In the genomic region with DNA sequence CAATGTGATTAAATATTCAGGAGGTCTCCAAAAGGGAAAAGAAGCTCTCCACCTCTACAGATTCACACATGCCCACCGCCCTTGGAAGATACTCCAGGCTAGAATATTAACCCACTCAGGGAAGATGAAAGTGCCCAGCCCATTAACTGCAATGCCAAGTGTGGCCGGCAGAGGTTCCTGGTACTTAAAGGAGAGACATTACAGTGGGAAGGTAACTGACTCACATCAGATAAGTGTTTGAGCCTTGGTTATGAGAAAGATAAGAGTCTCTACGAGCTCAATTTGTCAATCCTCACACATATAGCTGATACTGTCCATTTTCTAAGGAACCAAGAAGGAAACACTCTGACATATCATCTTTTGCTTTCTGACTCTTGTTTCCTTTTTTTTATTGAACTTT, we compare ENCODE assay signal across 18 mouse cellular contexts. TPM values are rescaled to one million over a fixed set of nuclear protein-coding genes. Genes with fewer than 3 reads are reported as not detected.
A peak's percentile ranks its signal among the peaks of the same experiment; 100 is the strongest.
DNase-seq lines count a peak whose midpoint lies in the region; ATAC-seq and TF ChIP-seq lines count a peak whose summit lies in the region.
"Had no signal": no experiment of that assay in that cellular context is flagged by ENCODE, and none has a peak within 500 bp of the region (broad histone marks: within the 10 kb centered on the region; RNA-seq: fewer than 3 reads in every experiment).

No protein-coding gene starts in this region.

- H3K4me2 ChIP-seq in kidney, postnatal 0 days (ENCODE audit: low read length) = no peak overlapping the region
- H3K4me2 ChIP-seq in kidney, embryonic 16.5 days (replicated peaks; ENCODE audit: low read depth, low read length) = no peak overlapping the region
- H3K4me2 ChIP-seq: heart, embryonic 15.5 days; intestine, embryonic 15.5 days; lung, embryonic 15.5 days; midbrain, embryonic 13.5 days had no signal

- DNase-seq in kidney, postnatal 0 days (ENCODE audit: low spot score) = no peak
- DNase-seq in CD4-positive helper T cell, adult 2 months (ENCODE audit: low read depth, low spot score) = peak; percentile 10
- peak; percentile 24 for DNase-seq in NIH3T3 (ENCODE audit: low read depth)
- DNase-seq in mesoderm, embryonic 11.5 days (ENCODE audit: low read depth, low spot score) = peak; percentile 1
- no peak for DNase-seq in adrenal gland, postnatal 25 days
- no peak for DNase-seq in embryonic facial prominence, embryonic 10.5 days (ENCODE audit: low spot score)
- DNase-seq in ovary, adult 18-20 months (ENCODE audit: low spot score) = no peak
- DNase-seq: cerebellum, adult 8-10 months had no signal

- no peaks in the 10 kb centered on the region for H3K9me3 ChIP-seq in kidney, postnatal 0 days (replicated peaks; ENCODE audit: low read length)
- no peaks in the 10 kb centered on the region for H3K9me3 ChIP-seq in kidney, embryonic 16.5 days (ENCODE audit: low read length)
- H3K9me3 ChIP-seq in embryonic facial prominence, embryonic 10.5 days = no peaks in the 10 kb centered on the region
- H3K9me3 ChIP-seq: forebrain, embryonic 10.5 days; heart, embryonic 15.5 days; intestine, embryonic 15.5 days; lung, embryonic 15.5 days; midbrain, embryonic 13.5 days had no signal

- no peaks in the 10 kb centered on the region for H3K4me1 ChIP-seq in kidney, postnatal 0 days (replicated peaks; ENCODE audit: insufficient read depth, low read length)
- no peaks in the 10 kb centered on the region for H3K4me1 ChIP-seq in kidney, embryonic 16.5 days (ENCODE audit: insufficient read depth, low read length)
- H3K4me1 ChIP-seq in embryonic facial prominence, embryonic 10.5 days = no peaks in the 10 kb centered on the region
- H3K4me1 ChIP-seq: forebrain, embryonic 10.5 days; heart, embryonic 15.5 days; intestine, embryonic 15.5 days; lung, embryonic 15.5 days; midbrain, embryonic 13.5 days had no signal

- no peaks in the 10 kb centered on the region for H3K27me3 ChIP-seq in kidney, postnatal 0 days (ENCODE audit: insufficient read depth, low read length)
- H3K27me3 ChIP-seq in kidney, embryonic 16.5 days (ENCODE audit: insufficient read depth, low read length) = no peaks in the 10 kb centered on the region
- no peaks in the 10 kb centered on the region for H3K27me3 ChIP-seq in embryonic facial prominence, embryonic 10.5 days (replicated peaks; ENCODE audit: low read depth, poor library complexity, severe bottlenecking)
- H3K27me3 ChIP-seq: heart, embryonic 15.5 days; intestine, embryonic 15.5 days; lung, embryonic 15.5 days; midbrain, embryonic 13.5 days had no signal

- no peaks in the 10 kb centered on the region for H3K36me3 ChIP-seq in kidney, postnatal 0 days (ENCODE audit: insufficient read depth, low read length)
- H3K36me3 ChIP-seq in kidney, embryonic 16.5 days (ENCODE audit: insufficient read depth, low read length) = no peaks in the 10 kb centered on the region
- no peaks in the 10 kb centered on the region for H3K36me3 ChIP-seq in embryonic facial prominence, embryonic 10.5 days (replicated peaks)
- H3K36me3 ChIP-seq: forebrain, embryonic 10.5 days; heart, embryonic 15.5 days; intestine, embryonic 15.5 days; lung, embryonic 15.5 days; midbrain, embryonic 13.5 days had no signal

- H3K9ac ChIP-seq in kidney, postnatal 0 days (ENCODE audit: low read depth, low read length) = no peak overlapping the region
- no peak overlapping the region for H3K9ac ChIP-seq in kidney, embryonic 16.5 days (replicated peaks; ENCODE audit: low read length)
- H3K9ac ChIP-seq: heart, embryonic 15.5 days; intestine, embryonic 15.5 days; lung, embryonic 15.5 days; midbrain, embryonic 13.5 days had no signal

- H3K4me3 ChIP-seq in kidney, postnatal 0 days (replicated peaks; ENCODE audit: low read depth, low read length) = no peak overlapping the region
- H3K4me3 ChIP-seq in kidney, embryonic 16.5 days (ENCODE audit: low read length) = no peak overlapping the region
- no peak overlapping the region for H3K4me3 ChIP-seq in embryonic facial prominence, embryonic 10.5 days
- H3K4me3 ChIP-seq: forebrain, embryonic 10.5 days; heart, embryonic 15.5 days; intestine, embryonic 15.5 days; lung, embryonic 15.5 days; midbrain, embryonic 13.5 days had no signal

- no peak overlapping the region for H3K27ac ChIP-seq in kidney, postnatal 0 days
- no peak overlapping the region for H3K27ac ChIP-seq in kidney, embryonic 16.5 days (ENCODE audit: low read length)
- H3K27ac ChIP-seq in embryonic facial prominence, embryonic 10.5 days (replicated peaks) = no peak overlapping the region
- H3K27ac ChIP-seq: forebrain, embryonic 10.5 days; heart, embryonic 15.5 days; intestine, embryonic 15.5 days; lung, embryonic 15.5 days; midbrain, embryonic 13.5 days had no signal

- peak; percentile 36 for TF ChIP-seq CTCF in kidney, postnatal 0 days (IDR thresholded peaks at IDR 0.05; ENCODE audit: low read depth)

- ATAC-seq in kidney, postnatal 0 days (replicated peaks; ENCODE audit: low FRiP score, low read depth) = no peak
- no peak for ATAC-seq in kidney, embryonic 16.5 days (ENCODE audit: low FRiP score, low TSS enrichment)
- ATAC-seq: intestine, embryonic 15.5 days; midbrain, embryonic 13.5 days had no signal

- WGBS in kidney, postnatal 0 days = 54% methylated on average over 3 of the region's 3 CpGs
- WGBS in kidney, embryonic 16.5 days = 50% methylated on average over 3 of the region's 3 CpGs
- WGBS in embryonic facial prominence, embryonic 10.5 days = 55% methylated on average over 3 of the region's 3 CpGs

RNA-seq across cellular contexts. Expression of a gene that starts 28.9 kb away (rescaled TPM):
- not detected in 2 replicates for polyA plus RNA-seq in kidney, postnatal 0 days (2015; fragmentation: Nextera tagmentation; extraction: Ambion mirVana)
- polyA plus RNA-seq in kidney, embryonic 16.5 days (2015; fragmentation: Nextera tagmentation; extraction: Ambion mirVana) = not detected in 2 replicates
- not detected in 2 replicates for total RNA-seq in adrenal gland, postnatal 25 days (2021)
- not detected in 2 replicates for polyA plus RNA-seq in embryonic facial prominence, embryonic 10.5 days (2016; fragmentation: Nextera tagmentation; extraction: Ambion mirVana)
- total RNA-seq: gastrocnemius, adult 8-10 months had no signal
- polyA plus RNA-seq: embryonic facial prominence, embryonic 11.5 days; forebrain, embryonic 10.5 days; heart, embryonic 15.5 days; intestine, embryonic 15.5 days; limb, embryonic 11.5 days; lung, embryonic 15.5 days; midbrain, embryonic 13.5 days; neural tube, embryonic 11.5 days had no signal

RNA-seq across cellular contexts. Expression of a gene that starts 45.5 kb away (rescaled TPM):
- polyA plus RNA-seq in kidney, postnatal 0 days (2015; fragmentation: Nextera tagmentation; extraction: Ambion mirVana) = not detected in 2 replicates
- not detected in 2 replicates for polyA plus RNA-seq in kidney, embryonic 16.5 days (2015; fragmentation: Nextera tagmentation; extraction: Ambion mirVana)
- not detected in 2 replicates for total RNA-seq in adrenal gland, postnatal 25 days (2021)
- polyA plus RNA-seq in embryonic facial prominence, embryonic 10.5 days (2016; fragmentation: Nextera tagmentation; extraction: Ambion mirVana) = not detected in 2 replicates
- total RNA-seq: gastrocnemius, adult 8-10 months had no signal
- polyA plus RNA-seq: embryonic facial prominence, embryonic 11.5 days; forebrain, embryonic 10.5 days; heart, embryonic 15.5 days; intestine, embryonic 15.5 days; limb, embryonic 11.5 days; lung, embryonic 15.5 days; midbrain, embryonic 13.5 days; neural tube, embryonic 11.5 days had no signal

RNA-seq across cellular contexts. Expression of a gene that starts 59.5 kb away (rescaled TPM):
- polyA plus RNA-seq in kidney, postnatal 0 days (2015; fragmentation: Nextera tagmentation; extraction: Ambion mirVana) = 37.8 and 39.3 TPM in 2 replicates
- 36.7 and 37.8 TPM in 2 replicates for polyA plus RNA-seq in kidney, embryonic 16.5 days (2015; fragmentation: Nextera tagmentation; extraction: Ambion mirVana)
- 263 and 300 TPM in 2 replicates for total RNA-seq in adrenal gland, postnatal 25 days (2021)
- polyA plus RNA-seq in embryonic facial prominence, embryonic 10.5 days (2016; fragmentation: Nextera tagmentation; extraction: Ambion mirVana) = 18.1 and 18.7 TPM in 2 replicates

Comparison
In these comparisons a context has a peak if more than half of its experiments do, and no peak if none do; other contexts are left out.
1. DNase-seq: peak in CD4-positive helper T cell, adult 2 months (single experiment), NIH3T3 (single experiment) and mesoderm, embryonic 11.5 days (single experiment); none in kidney, postnatal 0 days (single experiment), adrenal gland, postnatal 25 days (single experiment), embryonic facial prominence, embryonic 10.5 days (single experiment) and ovary, adult 18-20 months (single experiment).